Mouse (Mus musculus) adrenal gland (tissue): Measurements from ENCODE around the gene Rab17.

Source experiments
- intact Hi-C: fragments of 180-260 bp; cut with DNase I; formaldehyde crosslinking; loops from one replicate; pipeline ENCODE4 v1.15.1; 2025

Rab17 gene

GRCm38 (mm10) chr1:90995916-90996315, 26.5 kb upstream of the Rab17 start:
- intact Hi-C loops: no loop called here

GRCm38 (mm10) chr1:90981346-90981745, 11.9 kb upstream of the Rab17 start:
- intact Hi-C loops: no loop called here

GRCm38 (mm10) chr1:90980638-90981330, 11.3 kb upstream of the Rab17 start:
- intact Hi-C loops: no loop called here

GRCm38 (mm10) chr1:90975960-90976359, 6.5 kb upstream of the Rab17 start:
- intact Hi-C loops: no loop called here

GRCm38 (mm10) chr1:90974906-90975649, 5.6 kb upstream of the Rab17 start:
- intact Hi-C loops: loop anchor here (5.0 kb wide), 2 partner anchors 122 to 237 kb away; no protein-coding TSS in a partner anchor

GRCm38 (mm10) chr1:90973574-90973911, 4.1 kb upstream of the Rab17 start:
- intact Hi-C loops: loop anchor here (5.0 kb wide), 2 partner anchors 124 to 239 kb away; no protein-coding TSS in a partner anchor

- intact Hi-C loops: loop anchor here (5.0 kb wide), 2 partner anchors 124 to 239 kb away; no protein-coding TSS in a partner anchor
Observed at GRCm38 (mm10) chr1:90972911-90973573, 3.6 kb upstream of the Rab17 start.

- intact Hi-C loops: loop anchor here (5.0 kb wide), 2 partner anchors 127 to 242 kb away; no protein-coding TSS in a partner anchor
Observed at GRCm38 (mm10) chr1:90969881-90970390, 475 bp upstream of the Rab17 start.

- intact Hi-C loops: no loop called here
Observed at GRCm38 (mm10) chr1:90968649-90969048, 812 bp downstream of the Rab17 start.

GRCm38 (mm10) chr1:90967583-90967982, 1.9 kb downstream of the Rab17 start:
- intact Hi-C loops: no loop called here

- intact Hi-C loops: no loop called here
Observed at GRCm38 (mm10) chr1:90962994-90963393, 6.5 kb downstream of the Rab17 start.

- intact Hi-C loops: no loop called here
Observed at GRCm38 (mm10) chr1:90962526-90962925, 6.9 kb downstream of the Rab17 start.

GRCm38 (mm10) chr1:90956245-90957096, 13.0 kb downstream of the Rab17 start:
- intact Hi-C loops: loop anchor here (2.0 to 5.0 kb wide), 3 partner anchors 28 to 306 kb away; no protein-coding TSS in a partner anchor

- intact Hi-C loops: no loop called here
Observed at GRCm38 (mm10) chr1:90953688-90954087, 15.8 kb downstream of the Rab17 start.

- intact Hi-C loops: no loop called here
Observed at GRCm38 (mm10) chr1:90952808-90953207, 16.7 kb downstream of the Rab17 start, which contains the start of gene Prlh. TSS of gene Prlh (plus strand) at chr1:90953108.

- intact Hi-C loops: no loop called here
Observed at GRCm38 (mm10) chr1:90951670-90952069, 17.8 kb downstream of the Rab17 start.

- intact Hi-C loops: no loop called here
Observed at GRCm38 (mm10) chr1:90949309-90949708, 20.2 kb downstream of the Rab17 start.

GRCm38 (mm10) chr1:90947252-90947651, 22.2 kb downstream of the Rab17 start:
- intact Hi-C loops: no loop called here

- intact Hi-C loops: no loop called here
Observed at GRCm38 (mm10) chr1:90945171-90945570, 24.3 kb downstream of the Rab17 start.

- intact Hi-C loops: no loop called here
Observed at GRCm38 (mm10) chr1:90939980-90940379, 29.5 kb downstream of the Rab17 start.

- intact Hi-C loops: no loop called here
Observed at GRCm38 (mm10) chr1:90936990-90937389, 32.5 kb downstream of the Rab17 start.
